Mouse (Mus musculus) liver, adult 2 months (tissue): ENCODE results near the gene Catip. TPM values are rescaled to one million over a fixed set of nuclear protein-coding genes. Genes with fewer than 3 reads are reported as not detected.
"Not testable (repeated sequence)": the region's sequence is repeated elsewhere in the genome, so short reads cannot be mapped to it uniquely, and the experiment has no call there.

Source experiments
- DNase-seq: peaks from one replicate; pipeline ENCODE4 v3.0.0-alpha.2; 2011; ENCODE audit warnings: low read depth, low spot score; ENCODE audit errors: extremely low read depth
- H3K27ac ChIP-seq: fragments of 200-500 bp; replicated peaks from 2 replicates; pipeline ENCODE4 v1.5.1; 2012; ENCODE audit warnings: low read depth, mild to moderate bottlenecking, control low read depth, inconsistent platforms, low read length; ENCODE audit not compliant: insufficient read depth
- H3K27me3 ChIP-seq: fragments of 200-500 bp; 2 replicates; pipeline ENCODE4 v1.6.1; 2012; ENCODE audit warnings: mild to moderate bottlenecking, moderate library complexity, low read length, inconsistent platforms; ENCODE audit not compliant: control insufficient read depth, insufficient read depth
- H3K36me3 ChIP-seq: fragments of 200-500 bp; 2 replicates; pipeline ENCODE4 v1.6.1; 2012; ENCODE audit warnings: low read length, inconsistent platforms; ENCODE audit not compliant: control insufficient read depth, insufficient read depth
- H3K4me1 ChIP-seq: fragments of 200-500 bp; 2 replicates; pipeline ENCODE4 v1.6.1; 2011; ENCODE audit warnings: low read length; ENCODE audit not compliant: control insufficient read depth, insufficient read depth
- H3K4me3 ChIP-seq: fragments of 200-500 bp; 2 replicates; pipeline ENCODE4 v1.5.1; 2011; ENCODE audit warnings: low read depth, mild to moderate bottlenecking, control low read depth, low read length, moderate library complexity; ENCODE audit not compliant: insufficient read depth
- H3K79me2 ChIP-seq: fragments of 200-500 bp; 2 replicates; pipeline ENCODE4 v1.6.1; 2012; ENCODE audit warnings: inconsistent platforms, mild to moderate bottlenecking, low read length, moderate library complexity; ENCODE audit not compliant: control insufficient read depth, insufficient read depth
- H3K9ac ChIP-seq: fragments of 200-500 bp; 2 replicates; pipeline ENCODE4 v1.6.1; 2012; ENCODE audit warnings: low read depth, mild to moderate bottlenecking, control low read depth, inconsistent platforms, low read length
- CTCF ChIP-seq: fragments of 200-500 bp; IDR thresholded peaks from 2 replicates; pipeline ENCODE4 v1.5.1; 2011; ENCODE audit warnings: low read depth, low read length, control low read depth
- POLR2A ChIP-seq: fragments of 200-500 bp; IDR thresholded peaks from 2 replicates; pipeline ENCODE4 v1.6.1; 2011; ENCODE audit warnings: low read length, control low read depth; ENCODE audit not compliant: insufficient read depth; ENCODE audit errors: extremely low read depth
- WGBS: fragments of 180-500 bp; shearing (Covaris S2); methylation state at CpG from one replicate; pipeline ENCODE4 v1.1.7; 2018; 5-methylcytosine and 5-hydroxymethylcytosine counted together
- polyA plus RNA-seq: library from polyadenylated mRNA; depleted of rRNA; stranded (reverse); fragments of >200 nt; gene quantifications from 2 replicates; pipeline ENCODE4 v1.2.3, GENCODE M21; 2012
- total RNA-seq: library from RNA; depleted of rRNA; stranded (reverse); fragments of >200 nt; gene quantifications from 2 replicates; pipeline ENCODE4 v1.2.3, GENCODE M21; 2014

Catip gene
- total and polyA plus RNA-seq, 2 experiments: 0.09 TPM

- H3K27me3 ChIP-seq: no peaks in the 10 kb centered on the region
- peaks cover 11% of the 10 kb centered on the region; the same call in 1 of the 2 replicates for H3K36me3 ChIP-seq
- peak; percentile 90 for DNase-seq
- H3K4me3 ChIP-seq: peak overlapping the region; percentile 92
- under 1% methylated on average over 16 of the region's 16 CpGs for WGBS
- peak overlapping the region; percentile 96 for H3K9ac ChIP-seq
- H3K4me1 ChIP-seq: peaks cover 29% of the 10 kb centered on the region
- H3K27ac ChIP-seq: peak overlapping the region; percentile 99
- peaks cover 17% of the 10 kb centered on the region; the same call in 1 of the 2 replicates for H3K79me2 ChIP-seq
- TF ChIP-seq POLR2A (0 out of 2 replicates have a peak, but pooled peaks have one; percentile 24), CTCF (no peak)
These were observed 30.6 kb downstream of the Catip start for GRCm38 (mm10) chr1:74392446-74392994.

- WGBS: 9% methylated on average over 7 of the region's 7 CpGs
- Histone ChIP-seq H3K27ac (peak overlapping the region; percentile 81), H3K36me3 (peaks cover 11% of the 10 kb centered on the region; the same call in 1 of the 2 replicates), H3K4me1 (peaks cover 26% of the 10 kb centered on the region), H3K79me2 (peaks cover 17% of the 10 kb centered on the region; the same call in 1 of the 2 replicates), H3K4me3 (peak overlapping the region; percentile 92), H3K9ac (peak overlapping the region; percentile 96), H3K27me3 (no peaks in the 10 kb centered on the region)
- TF ChIP-seq CTCF (0 out of 2 replicates have a peak, but pooled peaks have one; percentile 2), POLR2A (no peak)
- no peak for DNase-seq
These were observed 31.1 kb downstream of the Catip start for GRCm38 (mm10) chr1:74393010-74393409.

- peaks cover 17% of the 10 kb centered on the region; the same call in 1 of the 2 replicates for H3K79me2 ChIP-seq
- peak overlapping the region; percentile 96 for H3K9ac ChIP-seq
- H3K27me3 ChIP-seq: no peaks in the 10 kb centered on the region
- 79% methylated on average over 9 of the region's 9 CpGs for WGBS
- peaks cover 24% of the 10 kb centered on the region for H3K4me1 ChIP-seq
- H3K4me3 ChIP-seq: no peak overlapping the region
- DNase-seq: no peak
- TF ChIP-seq CTCF: no peak
- no peak for TF ChIP-seq POLR2A
- H3K36me3 ChIP-seq: peaks cover 11% of the 10 kb centered on the region; the same call in 1 of the 2 replicates
- H3K27ac ChIP-seq: peak overlapping the region; percentile 81
These were observed 31.8 kb downstream of the Catip start for GRCm38 (mm10) chr1:74393697-74394096.

GRCm38 (mm10) chr1:74394311-74394710 is 32.4 kb downstream of the Catip start:
- Histone ChIP-seq H3K36me3 (peaks cover 11% of the 10 kb centered on the region; the same call in 1 of the 2 replicates), H3K4me1 (peaks cover 24% of the 10 kb centered on the region), H3K9ac (no peak overlapping the region; the same call in 1 of the 2 replicates), H3K27me3 (no peaks in the 10 kb centered on the region), H3K27ac (peak overlapping the region; percentile 81; the same call in 1 of the 2 replicates), H3K79me2 (peaks cover 17% of the 10 kb centered on the region; the same call in 1 of the 2 replicates), H3K4me3 (no peak overlapping the region)
- 84% methylated on average over 9 of the region's 9 CpGs for WGBS
- no peak for DNase-seq
- TF ChIP-seq CTCF (no peak), POLR2A (no peak)

GRCm38 (mm10) chr1:74394858-74395257 is 33.0 kb downstream of the Catip start:
- Histone ChIP-seq H3K27me3 (no peaks in the 10 kb centered on the region), H3K79me2 (peaks cover 17% of the 10 kb centered on the region; the same call in 1 of the 2 replicates), H3K9ac (no peak overlapping the region; the same call in 1 of the 2 replicates), H3K27ac (peak overlapping the region; percentile 35; the same call in 1 of the 2 replicates), H3K4me3 (no peak overlapping the region), H3K36me3 (peaks cover 11% of the 10 kb centered on the region; the same call in 1 of the 2 replicates), H3K4me1 (peaks cover 24% of the 10 kb centered on the region)
- no peak for DNase-seq
- WGBS: 91% methylated on average over 15 of the region's 15 CpGs
- TF ChIP-seq POLR2A (no peak), CTCF (no peak)

GRCm38 (mm10) chr1:74395290-74395689 is 33.4 kb downstream of the Catip start:
- Histone ChIP-seq H3K9ac (peak overlapping the region; percentile 18; the same call in 1 of the 2 replicates), H3K79me2 (peaks cover 17% of the 10 kb centered on the region; the same call in 1 of the 2 replicates), H3K4me1 (peaks cover 24% of the 10 kb centered on the region), H3K27ac (peak overlapping the region; percentile 35), H3K36me3 (peaks cover 11% of the 10 kb centered on the region; the same call in 1 of the 2 replicates), H3K4me3 (no peak overlapping the region), H3K27me3 (no peaks in the 10 kb centered on the region)
- DNase-seq: peak; percentile 37
- WGBS: 45% methylated on average over 12 of the region's 13 CpGs
- no peak for TF ChIP-seq CTCF
- no peak for TF ChIP-seq POLR2A

- WGBS: 4% methylated on average over 12 of the region's 12 CpGs
- H3K4me3 ChIP-seq, H3K27me3 ChIP-seq: not testable (repeated sequence)
- peaks cover 11% of the 10 kb centered on the region; the same call in 1 of the 2 replicates for H3K36me3 ChIP-seq
- H3K9ac ChIP-seq: peak overlapping the region; percentile 23; the same call in 1 of the 2 replicates
- peak; percentile 94 for DNase-seq
- peaks cover 17% of the 10 kb centered on the region; the same call in 1 of the 2 replicates for H3K79me2 ChIP-seq
- peak overlapping the region; percentile 77 for H3K27ac ChIP-seq
- peaks cover 26% of the 10 kb centered on the region for H3K4me1 ChIP-seq
These were observed 34.7 kb downstream of the Catip start for GRCm38 (mm10) chr1:74396456-74397222.
